Mouse (Mus musculus): Measurements from ENCODE around the gene Pgam2. TPM values are rescaled to one million over a fixed set of nuclear protein-coding genes. Genes with fewer than 3 reads are reported as not detected.
A peak's percentile ranks its signal among the peaks of the same experiment; 100 is the strongest.
"Not testable (repeated sequence)": the region's sequence is repeated elsewhere in the genome, so short reads cannot be mapped to it uniquely, and the experiment has no call there.

The Pgam2 gene
- polyA plus RNA-seq (2017; shearing (Covaris generic)): 1 to 10 TPM in 1 of 2 experiments, not detected in 1; 3.0 TPM

- no peak for ATAC-seq
Observed at GRCm38 (mm10) chr11:5803551-5803981, at the start of gene Pgam2. Gene Pgam2 (minus strand): TSS chr11:5803733.

- ATAC-seq: no peak
Observed at GRCm38 (mm10) chr11:5852314-5852713, 48.8 kb upstream of the Pgam2 start.

- no peak for ATAC-seq
Observed at GRCm38 (mm10) chr11:5851021-5851736, 47.6 kb upstream of the Pgam2 start.

GRCm38 (mm10) chr11:5850452-5850851 is 46.9 kb upstream of the Pgam2 start:
- ATAC-seq: no peak

GRCm38 (mm10) chr11:5849316-5849715 is 45.8 kb upstream of the Pgam2 start:
- ATAC-seq: no peak

GRCm38 (mm10) chr11:5848741-5849140 is 45.2 kb upstream of the Pgam2 start:
- no peak for ATAC-seq

GRCm38 (mm10) chr11:5846639-5847345 is 43.3 kb upstream of the Pgam2 start:
- no peak for ATAC-seq

GRCm38 (mm10) chr11:5843131-5843530 is 39.6 kb upstream of the Pgam2 start:
- no peak for ATAC-seq

- no peak for ATAC-seq
Observed at GRCm38 (mm10) chr11:5841751-5842150, 38.2 kb upstream of the Pgam2 start.

GRCm38 (mm10) chr11:5840346-5840745 is 36.8 kb upstream of the Pgam2 start:
- ATAC-seq: no peak

GRCm38 (mm10) chr11:5837251-5838246 is 34.0 kb upstream of the Pgam2 start, which contains the start of gene Polm:
Gene Polm (minus strand): TSS chr11:5838016.
- ATAC-seq: peak; percentile 92

GRCm38 (mm10) chr11:5836126-5836525 is 32.6 kb upstream of the Pgam2 start:
- ATAC-seq: no peak

- no peak for ATAC-seq
Observed at GRCm38 (mm10) chr11:5835057-5835456, 31.5 kb upstream of the Pgam2 start.

- no peak for ATAC-seq
Observed at GRCm38 (mm10) chr11:5834506-5834905, 31.0 kb upstream of the Pgam2 start.

GRCm38 (mm10) chr11:5829327-5829726 is 25.8 kb upstream of the Pgam2 start:
- no peak for ATAC-seq

- ATAC-seq: no peak
Observed at GRCm38 (mm10) chr11:5828509-5829191, 25.1 kb upstream of the Pgam2 start.

- no peak for ATAC-seq
Observed at GRCm38 (mm10) chr11:5827931-5828330, 24.4 kb upstream of the Pgam2 start.

GRCm38 (mm10) chr11:5825432-5825831 is 21.9 kb upstream of the Pgam2 start:
- no peak for ATAC-seq

GRCm38 (mm10) chr11:5819223-5819622 is 15.7 kb upstream of the Pgam2 start:
- ATAC-seq: no peak

- no peak for ATAC-seq
Observed at GRCm38 (mm10) chr11:5813381-5813780, 9.8 kb upstream of the Pgam2 start.

GRCm38 (mm10) chr11:5809487-5809886 is 6.0 kb upstream of the Pgam2 start:
- ATAC-seq: not testable (repeated sequence)

- no peak for ATAC-seq
Observed at GRCm38 (mm10) chr11:5807956-5808355, 4.4 kb upstream of the Pgam2 start.
